Mouse (Mus musculus): ENCODE data around the gene Adamts13.

Gene Adamts13

DNA sequence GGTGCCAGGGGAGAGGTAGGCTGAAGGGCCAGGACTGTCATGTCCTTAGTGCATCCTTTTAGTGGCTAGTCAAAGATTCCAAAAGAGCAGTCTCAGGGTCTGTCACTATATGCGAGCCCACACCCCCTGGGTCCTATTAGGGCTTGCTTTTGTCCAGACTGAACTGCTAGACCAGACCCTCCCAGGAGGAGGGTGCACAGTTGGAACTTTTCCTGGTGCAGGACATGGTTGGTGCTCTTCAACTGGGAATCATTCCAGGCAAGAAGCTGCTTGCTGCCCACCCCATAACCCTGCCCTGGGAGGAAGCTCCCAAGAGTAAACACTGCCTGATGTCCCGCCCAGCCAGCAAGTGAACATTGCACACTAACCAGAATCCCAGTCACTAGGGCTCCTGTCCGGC is at the start of gene Adamts13:
Adamts13 (plus strand) TSS at position 301 of the 400 bp plus-strand sequence.
- no peak for DNase-seq

GRCm38 (mm10) chr2:26927745-26928476 is 45.3 kb upstream of the Adamts13 start:
- no peak for DNase-seq

- DNase-seq, result peak; percentile 66
Measured at GRCm38 (mm10) chr2:26930390-26930789, 42.8 kb upstream of the Adamts13 start.

GRCm38 (mm10) chr2:26932473-26933303 is 40.5 kb upstream of the Adamts13 start:
- DNase-seq, result no peak

- DNase-seq, result peak; percentile 99
Measured at GRCm38 (mm10) chr2:26933304-26934055, 39.7 kb upstream of the Adamts13 start, which contains the start of the genes Surf4 and Stkld1. Gene Surf4 (minus strand): TSS chr2:26933928. Gene Stkld1 (plus strand): TSS chr2:26934047.

DNA sequence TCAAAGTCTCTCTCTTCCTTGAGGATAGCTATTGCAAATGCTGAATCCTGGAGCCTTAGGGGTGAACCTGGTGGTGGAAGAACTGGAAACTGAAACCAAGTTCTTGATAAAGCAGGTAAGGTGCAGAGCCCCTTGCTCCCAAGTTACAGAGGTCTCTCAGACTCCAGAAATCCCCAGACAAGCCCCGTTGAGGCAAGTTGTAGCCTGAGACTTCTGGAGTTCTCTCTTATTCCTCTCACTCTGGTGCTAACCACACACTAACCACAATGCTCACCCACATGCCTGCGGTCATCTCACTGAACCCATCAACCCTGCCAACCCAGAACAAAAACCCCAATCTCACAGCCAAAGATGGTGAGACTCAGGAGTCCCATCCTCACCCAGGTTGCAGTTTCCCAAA is 37.9 kb upstream of the Adamts13 start:
- no peak for DNase-seq

DNA sequence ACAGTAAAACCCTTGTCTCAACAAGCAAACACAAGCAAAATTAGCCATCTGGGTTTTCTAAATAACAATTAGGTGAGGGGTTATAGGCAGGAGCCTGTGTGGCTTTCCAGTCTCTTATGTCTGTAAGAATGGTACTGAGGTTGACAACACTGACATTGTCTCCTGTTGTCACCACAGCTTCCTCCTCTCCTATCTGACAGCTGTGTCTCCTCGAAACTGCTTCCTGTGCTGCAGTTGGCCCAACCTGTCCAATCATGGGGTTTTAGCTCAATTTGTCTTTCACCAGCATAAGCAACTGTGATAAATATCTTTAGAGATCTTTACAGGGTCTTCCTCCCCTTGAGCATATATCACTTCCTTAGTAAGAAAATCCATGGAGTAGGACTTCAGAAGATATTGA is 36.8 kb upstream of the Adamts13 start:
- DNase-seq, result no peak

- no peak for DNase-seq
Measured at GRCm38 (mm10) chr2:26941539-26941938, 31.7 kb upstream of the Adamts13 start.

DNA sequence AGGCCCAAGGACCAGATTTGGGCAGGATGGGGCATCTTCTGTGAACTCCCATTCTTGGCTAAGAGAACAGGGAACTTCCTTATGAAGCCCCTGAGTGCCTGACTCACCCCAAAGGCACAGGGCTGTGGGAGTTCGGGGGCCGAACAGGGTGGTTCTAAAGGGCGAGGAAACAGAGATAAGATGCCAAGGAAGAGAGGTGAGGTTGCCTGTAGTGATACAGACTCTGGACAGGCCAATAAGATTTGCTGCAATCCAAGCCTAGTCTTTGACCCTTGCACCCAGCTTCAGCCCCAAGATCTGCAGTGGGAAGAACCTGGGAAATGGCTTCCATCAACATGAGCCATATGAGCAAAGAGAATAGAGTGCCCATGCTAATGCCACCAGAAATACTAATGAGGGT is 30.0 kb upstream of the Adamts13 start:
- no peak for DNase-seq

GRCm38 (mm10) chr2:26950411-26950810 is 22.8 kb upstream of the Adamts13 start:
- no peak for DNase-seq

DNA sequence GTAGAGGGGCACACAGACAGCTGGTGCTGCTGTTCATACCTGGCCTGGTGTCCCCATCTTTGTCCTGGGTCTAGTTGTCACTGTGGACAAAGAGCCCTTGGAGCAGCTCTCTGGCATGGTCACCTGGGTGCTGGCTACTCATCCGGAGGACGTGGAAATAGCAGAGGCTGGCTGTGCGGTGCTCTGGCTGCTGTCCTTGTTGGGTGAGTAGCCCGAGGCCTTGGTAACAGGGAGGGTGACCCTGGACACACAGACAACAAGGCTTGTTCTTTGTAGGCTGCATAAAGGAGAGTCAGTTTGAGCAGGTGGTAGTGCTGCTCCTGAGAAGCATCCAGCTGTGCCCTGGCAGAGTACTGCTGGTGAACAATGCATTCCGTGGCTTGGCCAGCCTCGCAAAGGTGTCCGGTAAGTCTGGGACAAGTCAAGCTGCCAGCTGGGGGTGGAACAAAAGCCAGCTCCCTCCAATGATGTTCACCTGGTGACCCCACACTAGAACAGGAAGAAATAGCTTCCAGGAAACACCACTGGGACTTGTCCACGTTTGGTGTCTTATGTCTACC is 21.8 kb upstream of the Adamts13 start:
- no peak for DNase-seq

DNA sequence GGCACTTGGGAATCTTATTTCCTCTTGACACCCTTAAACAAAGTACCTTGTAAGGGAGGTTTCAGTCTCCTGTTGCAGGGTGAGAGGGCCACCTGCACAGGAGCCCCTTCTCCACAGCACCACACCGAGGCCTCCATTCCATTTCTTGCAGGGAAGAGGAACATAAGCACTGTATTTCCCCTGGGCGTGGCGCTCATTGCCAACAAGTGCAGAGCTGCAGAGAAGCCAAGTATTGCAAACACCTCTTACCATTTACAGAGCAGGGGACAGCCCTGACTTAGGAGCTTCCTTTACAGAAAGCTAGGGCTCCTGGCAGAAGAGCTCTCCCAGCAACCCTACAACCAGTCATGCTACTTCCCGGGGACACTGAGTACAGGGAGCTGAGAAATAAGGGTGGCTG is 21.0 kb upstream of the Adamts13 start:
- no peak for DNase-seq

DNA sequence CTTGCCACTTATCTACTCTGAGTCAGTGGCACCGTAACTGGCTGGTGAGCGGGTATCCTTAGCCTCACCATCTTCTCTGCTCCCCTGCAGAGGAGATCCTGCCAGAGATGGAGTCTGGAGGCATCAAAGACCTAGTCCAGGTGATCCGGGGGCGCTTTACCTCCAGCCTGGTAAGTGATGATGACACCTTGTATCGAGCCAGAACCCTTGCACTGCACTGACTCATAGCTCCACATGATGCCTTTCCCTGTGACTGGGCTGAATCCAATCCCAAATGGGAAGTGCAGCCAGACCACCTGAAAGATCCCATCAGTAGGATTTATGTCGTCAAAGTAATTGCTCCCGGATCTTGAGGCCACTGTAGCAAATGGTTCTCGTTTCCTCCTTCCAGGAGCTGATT is 20.4 kb upstream of the Adamts13 start:
- no peak for DNase-seq

DNA sequence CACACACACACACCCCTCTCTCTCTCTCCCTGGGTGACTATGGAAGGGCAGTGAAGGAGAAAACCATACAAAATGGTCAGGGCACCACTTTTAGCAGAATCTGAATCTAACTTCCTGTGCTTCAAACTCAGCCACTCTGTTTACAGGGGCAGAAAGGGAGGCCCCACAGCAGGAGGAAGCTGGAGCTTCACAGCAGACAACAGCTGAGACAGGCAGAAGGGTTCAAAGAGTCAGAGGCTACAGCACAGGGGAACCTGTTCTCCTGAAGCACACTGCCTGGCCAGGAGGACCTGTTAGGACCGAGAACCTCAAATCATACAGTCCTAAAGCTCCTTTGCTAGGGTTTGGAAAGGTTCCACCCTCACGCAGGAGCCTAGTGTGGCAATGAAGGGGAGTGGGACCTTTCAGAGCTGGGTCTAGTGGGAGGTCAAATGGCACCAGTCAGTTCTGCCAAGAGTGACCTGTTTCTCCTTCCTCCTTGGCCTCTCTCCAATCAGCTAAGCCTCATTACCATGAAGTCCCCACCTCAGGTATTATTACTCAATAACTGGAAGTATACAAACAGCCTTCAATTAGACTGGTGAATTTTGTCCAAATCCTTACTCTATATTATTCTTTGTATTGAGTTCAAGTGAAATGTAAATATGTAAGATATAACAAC is 18.4 kb upstream of the Adamts13 start:
- no peak for DNase-seq

DNA sequence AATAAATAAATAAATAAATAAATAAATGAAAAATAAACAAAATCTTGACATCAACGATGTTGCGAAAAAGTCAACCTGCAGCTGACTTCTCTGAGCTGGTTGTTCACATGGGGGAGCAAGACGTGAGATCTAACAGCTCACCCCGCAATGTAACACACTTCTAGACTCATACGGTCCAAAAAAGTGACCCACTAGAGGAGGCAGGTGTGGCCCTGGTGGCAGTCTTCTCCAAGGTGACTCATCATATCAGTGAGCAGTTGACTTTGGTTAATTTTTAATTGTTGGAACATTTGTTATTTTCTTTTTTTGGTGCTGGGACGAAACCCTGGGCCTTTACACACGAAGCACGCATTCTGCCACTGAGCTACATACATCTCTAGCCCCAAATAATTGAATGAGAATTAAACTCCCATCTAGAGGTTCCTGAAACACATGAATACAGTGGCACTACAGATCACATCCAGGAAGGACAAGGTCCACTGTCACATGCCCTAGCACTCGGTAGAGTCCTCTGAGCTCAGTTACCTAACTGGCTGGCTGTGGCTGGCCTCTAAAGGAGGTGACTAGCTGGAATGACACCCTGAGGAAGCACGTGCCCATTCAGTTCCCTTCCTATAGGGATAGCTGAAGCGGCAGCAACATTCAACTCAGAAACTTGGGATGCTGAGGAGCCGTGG is 16.3 kb upstream of the Adamts13 start:
- DNase-seq, result no peak

DNA sequence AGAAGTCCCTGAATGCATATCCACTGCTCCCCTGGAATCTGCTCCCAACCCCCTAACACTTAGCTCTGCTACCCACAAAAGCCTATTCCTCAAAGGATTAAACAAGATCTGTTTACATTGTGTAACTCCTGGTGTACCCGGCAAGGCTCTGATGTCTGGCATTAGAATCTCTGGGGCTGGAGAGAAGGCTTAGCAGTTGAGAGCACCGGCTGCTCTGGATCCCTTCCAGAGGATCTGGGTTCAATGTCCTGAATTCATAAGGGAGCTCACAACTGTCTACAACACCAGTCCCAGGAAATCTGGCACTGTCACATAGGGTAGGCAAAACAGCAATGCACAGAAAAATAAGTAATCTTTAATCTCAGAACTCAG is 15.7 kb upstream of the Adamts13 start:
- no peak for DNase-seq

DNA sequence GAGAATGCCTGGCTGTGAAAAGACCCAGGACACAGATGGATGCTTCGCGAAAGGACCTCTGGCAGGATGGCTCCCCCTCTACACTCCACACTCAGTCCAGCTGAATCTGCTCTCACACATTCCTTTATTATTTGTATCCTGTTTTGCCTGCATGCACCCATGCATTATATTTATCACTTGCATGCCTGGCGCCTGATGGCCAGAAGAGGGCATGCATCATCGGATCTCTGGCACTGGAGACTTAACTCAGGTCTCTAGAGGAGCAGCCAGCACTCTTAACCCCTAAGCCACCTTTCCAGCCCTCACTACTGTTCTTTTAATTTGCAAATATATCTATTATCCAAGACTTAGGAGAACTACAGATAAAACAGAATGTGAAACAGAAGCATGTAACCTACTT is 12.5 kb upstream of the Adamts13 start:
- DNase-seq, result peak; percentile 13

DNA sequence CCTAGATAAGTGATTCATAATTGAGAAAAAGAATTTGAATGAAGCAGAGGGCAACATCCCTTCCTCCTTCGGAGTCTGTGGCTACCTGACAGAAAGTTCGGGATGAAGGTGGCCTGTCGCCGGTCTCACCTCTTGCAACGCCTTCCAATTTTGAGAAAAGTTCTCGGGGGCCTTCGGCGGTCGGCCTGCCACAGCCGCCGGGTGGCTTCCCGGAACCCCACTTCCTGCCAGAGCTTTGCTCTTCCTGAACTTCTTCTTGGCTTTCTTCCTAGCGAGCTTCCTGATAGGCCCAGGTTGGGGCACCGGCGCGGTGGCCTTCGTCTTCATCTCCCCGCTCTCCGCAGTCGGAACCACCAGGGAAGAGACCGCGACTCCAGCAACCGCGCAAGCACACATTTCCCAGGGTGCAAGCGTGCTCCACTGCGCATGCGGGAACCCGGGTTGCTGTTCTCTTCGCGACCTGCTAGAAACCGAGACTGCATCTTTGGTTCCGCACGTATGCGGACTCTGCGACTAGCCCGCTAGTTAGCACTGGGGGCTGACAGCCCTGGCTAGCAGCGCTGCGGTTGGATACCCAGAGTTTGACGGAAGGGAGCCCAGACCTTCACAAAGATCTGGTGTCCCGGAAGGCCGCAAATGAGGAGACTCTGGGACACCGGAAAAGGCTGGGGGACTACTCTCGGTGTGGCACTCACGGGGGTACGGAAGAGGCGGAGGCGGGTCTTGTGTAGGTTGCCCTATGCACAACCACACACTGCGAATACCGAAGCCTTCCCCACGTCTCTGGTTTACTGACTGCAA is 9.1 kb upstream of the Adamts13 start, which contains the start of gene Rexo4:
Rexo4 (minus strand) TSS at position 464 of the 801 bp plus-strand sequence.
- DNase-seq, result peak; percentile 97

- DNase-seq, result no peak
Measured at GRCm38 (mm10) chr2:26964724-26965370, 8.4 kb upstream of the Adamts13 start.

GRCm38 (mm10) chr2:26967262-26967661 is 6.0 kb upstream of the Adamts13 start:
- no peak for DNase-seq
